Mouse (Mus musculus): ENCODE results near the gene Sf3b2. TPM values are rescaled to one million over a fixed set of nuclear protein-coding genes. Genes with fewer than 3 reads are reported as not detected.

Gene Sf3b2
- polyA plus RNA-seq, 1 experiment from 2014 or later: 352 TPM

Other genes with a start within 250 kb of the Sf3b2 start
- gene Rin1, start 245.0 kb downstream of the Sf3b2 start, polyA plus RNA-seq (2015; fragmentation: Nextera tagmentation; extraction: Ambion mirVana): 0.91 and 1.6 TPM in 2 replicates
- gene Cd248, start 227.4 kb downstream of the Sf3b2 start, polyA plus RNA-seq (2015; fragmentation: Nextera tagmentation; extraction: Ambion mirVana): 19.7 and 24.2 TPM in 2 replicates
- gene Tmem151a, start 209.9 kb downstream of the Sf3b2 start, polyA plus RNA-seq (2015; fragmentation: Nextera tagmentation; extraction: Ambion mirVana): 20.3 and 21.2 TPM in 2 replicates
- gene Yif1a, start 206.9 kb downstream of the Sf3b2 start, polyA plus RNA-seq (2015; fragmentation: Nextera tagmentation; extraction: Ambion mirVana): 43.4 and 55.8 TPM in 2 replicates
- 480 and 492 TPM in 2 replicates for gene Cnih2, start 196.9 kb downstream of the Sf3b2 start, polyA plus RNA-seq (2015; fragmentation: Nextera tagmentation; extraction: Ambion mirVana)
- 216 and 233 TPM in 2 replicates for gene Rab1b, start 188.4 kb downstream of the Sf3b2 start, polyA plus RNA-seq (2015; fragmentation: Nextera tagmentation; extraction: Ambion mirVana)
- 76.8 and 78.4 TPM in 2 replicates for gene Klc2, start 176.9 kb downstream of the Sf3b2 start, polyA plus RNA-seq (2015; fragmentation: Nextera tagmentation; extraction: Ambion mirVana)
- 55.3 and 55.7 TPM in 2 replicates for gene Pacs1, start 22.3 kb downstream of the Sf3b2 start, polyA plus RNA-seq (2015; fragmentation: Nextera tagmentation; extraction: Ambion mirVana)
- gene Gal3st3, start 2.9 kb upstream of the Sf3b2 start, polyA plus RNA-seq (2015; fragmentation: Nextera tagmentation; extraction: Ambion mirVana): 47.2 and 50.3 TPM in 2 replicates
- gene Catsper1, start 40.3 kb upstream of the Sf3b2 start, polyA plus RNA-seq (2015; fragmentation: Nextera tagmentation; extraction: Ambion mirVana): not detected in 2 replicates
- 5.9 and 7.2 TPM in 2 replicates for gene Cst6, start 54.1 kb upstream of the Sf3b2 start, polyA plus RNA-seq (2015; fragmentation: Nextera tagmentation; extraction: Ambion mirVana)
- gene Eif1ad, start 71.3 kb upstream of the Sf3b2 start, polyA plus RNA-seq (2015; fragmentation: Nextera tagmentation; extraction: Ambion mirVana): 43.6 and 43.8 TPM in 2 replicates
- 307 and 337 TPM in 2 replicates for gene Banf1, start 71.7 kb upstream of the Sf3b2 start, polyA plus RNA-seq (2015; fragmentation: Nextera tagmentation; extraction: Ambion mirVana)
- 72.5 and 77.3 TPM in 2 replicates for gene Sart1, start 93.2 kb upstream of the Sf3b2 start, polyA plus RNA-seq (2015; fragmentation: Nextera tagmentation; extraction: Ambion mirVana)
- gene Tsga10ip, start 107.1 kb upstream of the Sf3b2 start, polyA plus RNA-seq (2015; fragmentation: Nextera tagmentation; extraction: Ambion mirVana): not detected in 2 replicates
- gene Drap1, start 129.5 kb upstream of the Sf3b2 start, polyA plus RNA-seq (2015; fragmentation: Nextera tagmentation; extraction: Ambion mirVana): 291 and 296 TPM in 2 replicates
- gene AI837181, start 129.7 kb upstream of the Sf3b2 start, polyA plus RNA-seq (2015; fragmentation: Nextera tagmentation; extraction: Ambion mirVana): 71.5 and 74.9 TPM in 2 replicates
- gene Fosl1, start 152.1 kb upstream of the Sf3b2 start, polyA plus RNA-seq (2015; fragmentation: Nextera tagmentation; extraction: Ambion mirVana): 0.40 TPM in 1 of 2 replicates, not detected in the other
- gene Ccdc85b, start 162.4 kb upstream of the Sf3b2 start, polyA plus RNA-seq (2015; fragmentation: Nextera tagmentation; extraction: Ambion mirVana): 11.7 and 13.2 TPM in 2 replicates
- 180 and 185 TPM in 2 replicates for gene Fibp, start 165.2 kb upstream of the Sf3b2 start, polyA plus RNA-seq (2015; fragmentation: Nextera tagmentation; extraction: Ambion mirVana)
- gene Ctsw, start 173.1 kb upstream of the Sf3b2 start, polyA plus RNA-seq (2015; fragmentation: Nextera tagmentation; extraction: Ambion mirVana): 5.4 and 6.5 TPM in 2 replicates
- gene Efemp2, start 178.5 kb upstream of the Sf3b2 start, polyA plus RNA-seq (2015; fragmentation: Nextera tagmentation; extraction: Ambion mirVana): 41.3 and 45.9 TPM in 2 replicates
- gene Mus81, start 192.9 kb upstream of the Sf3b2 start, polyA plus RNA-seq (2015; fragmentation: Nextera tagmentation; extraction: Ambion mirVana): 54.3 and 60.2 TPM in 2 replicates
- gene Cfl1, start 195.0 kb upstream of the Sf3b2 start, polyA plus RNA-seq (2015; fragmentation: Nextera tagmentation; extraction: Ambion mirVana): 3,624 and 3,631 TPM in 2 replicates
- 0.17 TPM in 1 of 2 replicates, not detected in the other for gene 1700020D05Rik, start 208.3 kb upstream of the Sf3b2 start, polyA plus RNA-seq (2015; fragmentation: Nextera tagmentation; extraction: Ambion mirVana)
- 106 and 111 TPM in 2 replicates for gene Snx32, start 215.1 kb upstream of the Sf3b2 start, polyA plus RNA-seq (2015; fragmentation: Nextera tagmentation; extraction: Ambion mirVana)

All from midbrain, embryonic 15.5 days (tissue).